Mouse (Mus musculus) adrenal gland, postnatal 25 days (tissue): ENCODE measurements around the gene Cebpa. TPM values are rescaled to one million over a fixed set of nuclear protein-coding genes. Genes with fewer than 3 reads are reported as not detected.

Source experiments
- DNase-seq: peaks from one replicate; pipeline ENCODE4 v3.0.0; 2021; ENCODE audit warnings: mixed read lengths
- long read RNA-seq: library from polyadenylated mRNA; stranded (forward); transcript quantifications from one replicate; pipeline ENCODE4 v2.0.0, GENCODE M21; 2021
- total RNA-seq: library from RNA; stranded (reverse); gene quantifications from 2 replicates; pipeline ENCODE4 v1.2.3, GENCODE M21; 2021

Cebpa gene
- total RNA-seq = 115 and 116 TPM in 2 replicates
- long read RNA-seq, transcript Cebpa-201 (1 exons, 2,626 nt) = major isoform, 401 of 404 reads
- long read RNA-seq, partial matches to known transcripts = 0 of 404 reads
- long read RNA-seq, other reads (novel, unspliced or antisense) = 3 of 404 reads

DNA sequence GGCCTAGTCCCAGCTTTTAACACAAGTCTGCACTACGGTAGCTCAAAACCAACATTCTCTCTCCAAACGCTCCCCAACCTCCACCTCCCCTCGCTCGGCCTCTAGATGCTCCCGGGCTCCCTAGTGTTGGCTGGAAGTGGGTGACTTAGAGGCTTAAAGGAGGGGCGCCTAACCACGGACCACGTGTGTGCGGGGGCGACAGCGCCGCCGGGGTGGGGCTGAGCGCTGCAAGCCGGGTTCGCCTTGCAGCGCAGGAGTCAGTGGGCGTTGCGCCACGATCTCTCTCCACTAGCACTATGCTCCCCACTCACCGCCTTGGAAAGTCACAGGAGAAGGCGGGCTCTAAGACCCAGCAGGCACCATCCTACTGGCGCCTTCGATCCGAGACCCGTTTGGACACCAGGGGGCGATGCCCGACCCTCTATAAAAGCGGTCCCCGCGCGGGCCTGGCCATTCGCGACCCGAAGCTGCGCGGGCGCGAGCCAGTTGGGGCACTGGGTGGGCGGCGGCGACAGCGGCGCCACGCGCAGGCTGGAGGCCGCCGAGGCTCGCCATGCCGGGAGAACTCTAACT, at the start of gene Cebpa:
TSS of gene Cebpa (plus strand) at position 453 of the 573 bp plus-strand sequence.
- DNase-seq = peak; percentile 96

DNA sequence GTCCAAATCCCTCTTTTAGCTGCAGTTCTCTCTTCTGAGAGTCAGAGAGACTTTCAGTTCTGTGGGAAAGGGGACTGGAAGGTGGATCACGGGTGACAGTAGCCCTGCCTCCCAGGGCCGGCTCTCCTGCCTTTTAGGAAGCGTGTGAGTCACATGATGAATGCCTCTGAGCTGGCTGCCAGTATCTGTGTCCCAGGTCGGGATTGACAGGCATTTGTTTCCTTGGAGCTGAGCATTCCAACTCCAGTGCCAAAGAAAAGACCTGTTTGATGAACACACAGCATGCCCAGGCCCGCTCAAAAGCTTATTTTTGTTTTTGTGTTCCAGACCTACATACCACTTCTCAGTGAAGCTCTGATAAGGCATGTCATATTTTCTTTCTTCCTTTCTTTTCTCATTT, 42.4 kb upstream of the Cebpa start:
- DNase-seq = peak; percentile 65

DNA sequence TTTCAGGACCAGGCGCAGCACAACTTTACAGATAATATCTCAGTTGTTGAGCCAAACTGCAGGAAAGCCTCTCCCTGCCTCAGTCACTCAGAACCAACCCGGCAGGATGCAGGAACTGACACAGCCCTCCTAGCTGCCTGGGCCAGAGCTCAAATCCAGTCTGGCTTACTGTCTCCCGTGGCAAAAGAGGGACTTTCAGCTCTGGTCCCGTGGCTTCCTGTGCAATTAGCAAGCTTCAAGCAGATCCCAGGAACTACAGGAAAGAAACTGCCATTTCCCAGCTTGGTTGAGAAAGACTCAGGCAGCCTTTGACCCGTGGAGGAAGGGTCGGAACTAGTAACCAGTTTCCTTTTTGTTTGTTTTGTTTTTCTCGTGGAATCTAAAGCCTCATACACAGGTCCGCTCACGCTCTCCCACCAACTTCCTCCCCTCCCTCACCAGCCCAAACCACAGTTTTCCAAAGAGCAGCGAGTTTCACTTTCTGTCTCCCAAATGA, 38.2 kb upstream of the Cebpa start:
- DNase-seq = peak; percentile 27

DNA sequence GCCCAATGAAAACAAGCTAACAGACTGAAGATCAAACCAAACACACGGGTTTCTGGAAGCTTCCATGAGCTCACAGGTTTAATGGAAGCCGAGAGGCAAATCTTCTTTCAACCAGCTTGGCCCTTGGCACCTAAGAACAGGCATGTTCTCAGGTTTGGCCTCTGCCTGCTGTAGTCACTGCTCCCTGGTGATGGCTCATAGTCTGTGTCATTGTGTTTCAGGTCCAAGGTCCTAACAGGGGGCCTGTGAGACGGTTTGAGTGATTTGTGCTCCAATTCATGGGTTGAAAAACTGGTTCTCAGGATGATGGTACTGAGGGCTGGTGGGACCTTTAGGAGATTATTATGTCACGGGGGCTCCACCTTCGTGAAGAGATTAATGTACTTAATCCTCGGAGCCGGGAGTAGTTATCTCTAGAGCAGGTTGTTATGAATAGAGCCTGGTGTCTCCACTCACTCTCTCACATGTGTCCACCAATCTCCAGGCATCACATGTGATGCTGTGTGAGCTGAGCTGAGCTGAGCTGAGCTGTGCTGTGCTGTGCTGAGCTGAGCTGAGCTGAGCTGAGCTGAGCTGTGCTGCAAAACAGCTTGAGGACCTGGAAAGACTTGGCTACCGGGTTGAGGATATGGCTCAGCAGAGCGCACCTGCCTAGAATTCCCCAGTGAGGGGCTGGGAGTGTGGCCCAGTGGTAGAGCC, 37.5 kb upstream of the Cebpa start:
- DNase-seq = no peak

DNA sequence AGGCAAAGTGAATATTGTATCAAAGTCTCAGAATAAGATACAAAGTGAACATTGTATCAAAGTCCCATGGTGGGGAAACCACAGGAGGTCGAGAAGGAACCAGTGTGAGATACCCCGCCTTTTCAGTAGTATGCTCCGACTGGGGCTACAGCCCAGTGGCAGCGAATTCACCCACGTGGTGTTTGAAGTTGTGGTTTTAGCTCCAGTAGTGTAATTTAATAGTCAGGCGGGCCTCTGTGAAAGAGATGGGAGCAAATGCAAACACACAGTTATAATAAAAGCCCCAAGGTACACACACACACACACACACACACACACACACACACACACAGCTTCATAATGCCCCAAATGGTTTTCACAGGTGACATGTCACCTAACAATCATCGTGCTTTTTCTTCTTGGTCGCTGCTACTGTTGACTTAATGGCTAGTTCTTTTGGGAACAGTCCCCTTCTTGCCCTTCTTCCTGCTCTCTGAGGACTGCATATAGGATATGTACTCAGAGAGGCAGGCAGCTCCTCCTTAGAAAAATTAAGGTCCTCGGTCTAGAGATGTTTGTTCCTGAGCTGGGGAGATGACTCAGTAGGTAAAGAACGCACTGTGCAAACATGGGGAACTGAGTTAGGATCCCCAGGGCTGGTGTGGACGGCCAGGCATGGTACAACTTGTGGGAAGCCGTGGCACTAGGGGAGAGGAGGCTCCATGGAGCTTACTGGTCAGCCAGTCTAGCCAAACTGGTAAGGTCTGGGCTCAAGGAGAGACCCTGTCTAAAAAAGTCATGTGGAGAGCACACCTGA, 34.3 kb upstream of the Cebpa start:
- no peak for DNase-seq

DNA sequence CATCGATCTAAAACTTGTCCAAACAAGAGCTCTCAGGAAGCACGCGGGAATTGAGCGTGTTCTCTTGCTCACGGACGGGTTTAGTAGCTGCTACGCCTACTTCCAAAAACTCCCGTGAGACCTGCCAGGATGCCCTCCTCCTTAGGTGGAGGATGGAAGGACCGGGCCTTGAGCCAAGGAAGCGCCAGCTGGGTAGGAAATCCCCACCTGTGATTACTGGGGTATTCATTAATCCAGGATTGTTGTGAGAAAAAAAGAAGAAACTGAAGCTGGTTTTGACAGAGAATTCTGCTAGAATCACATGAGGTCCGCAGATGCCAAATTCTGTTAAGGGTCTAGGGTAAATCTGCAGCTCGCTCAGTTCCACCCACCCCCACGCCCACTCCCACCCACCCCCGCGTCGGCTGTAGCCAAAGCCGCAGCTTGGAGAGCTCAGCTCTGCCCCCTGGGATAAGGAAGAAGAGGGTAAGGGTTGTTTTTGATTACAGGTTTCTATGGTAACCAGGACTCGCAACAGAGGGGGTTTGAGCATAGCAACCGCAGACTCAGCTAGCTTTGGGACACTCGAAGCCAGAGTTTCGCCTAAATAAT, 32.7 kb upstream of the Cebpa start:
- DNase-seq = no peak

DNA sequence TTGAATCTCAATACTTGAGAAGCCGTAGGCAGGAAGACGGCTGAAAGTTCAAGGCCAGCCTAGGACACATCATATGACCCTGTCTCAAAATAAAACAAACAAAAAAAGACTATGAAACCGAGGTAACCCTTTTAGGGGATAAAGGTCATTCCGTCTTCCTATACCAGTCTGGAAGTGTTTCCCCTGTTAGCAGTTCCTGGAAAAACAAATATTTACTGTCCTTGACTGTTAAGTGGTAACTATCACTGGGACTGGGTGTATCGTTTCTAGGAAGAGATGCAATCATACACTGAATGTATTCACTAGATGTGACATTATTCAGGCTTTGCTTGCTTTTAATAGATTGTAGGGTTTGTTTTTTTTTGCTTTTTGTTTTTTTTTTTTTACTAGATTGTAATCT, 28.5 kb upstream of the Cebpa start:
- no peak for DNase-seq

DNA sequence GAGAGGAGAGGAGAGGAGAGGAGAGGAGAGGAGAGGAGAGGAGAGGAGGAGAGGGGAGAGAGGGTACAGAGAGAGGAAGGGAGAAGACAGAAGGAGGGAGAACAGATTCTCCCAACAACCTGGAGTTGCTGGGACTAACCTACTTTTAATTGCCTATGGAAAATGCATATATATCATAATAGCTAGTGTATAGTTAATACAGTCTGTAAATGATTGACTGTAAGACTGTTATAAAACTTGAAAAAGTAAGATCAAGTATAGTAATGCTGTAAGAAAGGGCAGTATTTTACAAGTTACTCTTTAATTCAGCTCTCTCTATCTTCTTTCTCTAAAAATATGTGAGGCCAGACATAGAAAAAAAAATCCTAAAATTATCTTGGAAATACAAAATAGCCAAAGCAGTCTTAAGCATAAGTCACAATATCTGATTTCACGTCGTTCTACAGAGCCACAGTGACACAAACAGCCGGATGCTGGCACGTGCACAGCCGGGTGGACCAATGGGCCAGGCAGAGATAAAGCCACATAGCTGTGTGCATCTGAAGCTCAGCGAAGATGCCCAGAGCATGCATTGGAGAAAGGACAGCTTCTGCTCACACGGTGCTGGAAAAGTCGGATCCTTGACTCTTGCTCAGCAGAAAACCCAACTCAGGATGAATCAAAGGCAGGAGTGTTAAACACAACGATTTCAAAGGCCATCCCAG, 24.0 kb upstream of the Cebpa start:
- no peak for DNase-seq

DNA sequence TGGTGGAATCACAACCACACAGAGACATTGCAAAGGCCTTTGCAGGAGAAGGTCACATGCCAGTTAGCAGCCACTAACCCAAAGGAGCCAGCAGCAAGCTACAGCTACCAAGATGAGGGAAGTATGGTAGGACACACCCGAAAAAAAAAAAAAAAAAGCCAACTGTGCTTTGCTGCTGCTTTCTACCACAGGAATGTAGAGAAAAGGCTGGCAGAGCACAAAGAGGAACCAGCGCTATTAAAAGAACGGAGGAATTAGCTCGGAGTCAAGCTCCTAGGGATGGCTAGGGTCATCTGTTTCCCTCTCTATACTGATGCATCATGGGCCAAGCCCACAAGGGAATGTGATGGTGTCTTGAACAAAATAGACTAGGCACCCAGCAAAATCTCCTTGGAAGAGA, 20.3 kb upstream of the Cebpa start:
- no peak for DNase-seq

DNA sequence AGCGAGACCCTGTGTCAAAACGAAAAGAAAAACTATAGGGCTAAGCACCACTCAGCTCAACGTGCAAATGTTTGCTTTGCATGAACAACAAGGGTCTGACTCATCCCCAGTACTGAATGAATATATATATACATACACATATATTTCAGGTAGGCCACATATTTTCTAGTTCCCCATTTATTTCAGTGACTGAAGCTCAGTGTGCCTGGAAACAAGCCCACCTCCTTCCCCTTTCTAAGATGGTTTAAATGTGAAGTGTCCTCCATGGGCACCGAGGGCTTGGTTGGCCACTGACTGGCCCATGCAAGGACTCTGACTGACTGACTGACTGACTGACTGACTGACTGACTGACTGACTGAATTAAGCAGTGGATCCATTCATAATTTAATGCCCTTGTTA, 19.6 kb upstream of the Cebpa start:
- no peak for DNase-seq

DNA sequence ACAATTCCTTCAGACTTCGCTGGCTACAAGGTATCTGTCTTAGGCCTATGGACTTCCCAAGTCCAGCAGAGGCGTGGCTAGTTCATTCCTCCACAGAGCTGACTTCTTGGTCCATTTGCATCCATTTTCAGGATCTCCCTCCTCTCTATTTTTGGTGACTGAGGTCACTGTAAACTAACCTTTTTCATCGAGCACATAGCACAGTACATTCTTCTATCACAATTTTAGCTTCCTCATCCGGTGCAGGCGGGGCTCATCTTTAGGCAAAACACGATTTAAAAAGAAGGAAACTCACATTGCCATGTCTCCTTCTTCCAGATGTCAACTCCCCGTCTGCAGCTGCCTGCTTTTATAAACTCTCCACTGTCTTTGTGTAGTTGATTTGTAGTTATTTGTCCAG, 12.5 kb upstream of the Cebpa start:
- DNase-seq = no peak

DNA sequence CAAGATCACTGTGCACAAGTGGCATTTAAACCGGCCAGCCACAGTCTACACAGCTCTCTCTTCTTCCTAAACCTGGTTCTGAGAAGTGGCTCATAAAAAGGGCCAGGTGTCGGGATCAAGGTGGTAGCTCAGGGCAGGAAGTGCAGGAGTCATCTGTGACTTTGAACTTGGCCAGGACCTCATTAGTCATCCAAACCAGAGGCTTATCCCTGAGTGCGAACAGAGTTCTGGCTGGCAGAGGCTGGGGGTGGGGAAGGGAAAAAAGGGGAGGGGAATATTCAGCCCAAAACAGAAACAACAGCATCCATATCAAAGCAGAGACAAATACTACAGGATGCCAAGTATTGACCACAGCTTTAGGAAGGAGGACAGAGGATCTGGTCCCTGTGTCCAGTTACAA, 11.5 kb upstream of the Cebpa start:
- no peak for DNase-seq

DNA sequence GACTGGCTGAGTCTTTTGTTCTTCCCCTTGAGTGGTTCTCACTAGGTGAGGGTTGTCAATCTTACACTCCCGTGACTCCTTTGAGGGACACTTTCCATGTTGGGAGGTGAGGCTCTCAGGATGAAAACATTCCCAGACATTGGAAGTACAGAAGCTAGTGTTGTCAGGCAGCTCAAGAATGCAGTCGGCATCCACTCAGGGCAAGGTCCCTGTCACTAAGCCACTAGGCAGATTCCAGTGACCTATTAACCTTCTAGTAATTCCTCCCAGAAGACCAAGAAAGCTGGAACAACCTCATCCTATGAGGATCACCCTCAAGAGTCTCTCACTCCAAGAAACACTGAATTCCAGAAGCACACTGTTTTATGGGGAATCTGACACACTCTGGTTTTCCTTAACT, 11.0 kb upstream of the Cebpa start:
- DNase-seq = no peak

DNA sequence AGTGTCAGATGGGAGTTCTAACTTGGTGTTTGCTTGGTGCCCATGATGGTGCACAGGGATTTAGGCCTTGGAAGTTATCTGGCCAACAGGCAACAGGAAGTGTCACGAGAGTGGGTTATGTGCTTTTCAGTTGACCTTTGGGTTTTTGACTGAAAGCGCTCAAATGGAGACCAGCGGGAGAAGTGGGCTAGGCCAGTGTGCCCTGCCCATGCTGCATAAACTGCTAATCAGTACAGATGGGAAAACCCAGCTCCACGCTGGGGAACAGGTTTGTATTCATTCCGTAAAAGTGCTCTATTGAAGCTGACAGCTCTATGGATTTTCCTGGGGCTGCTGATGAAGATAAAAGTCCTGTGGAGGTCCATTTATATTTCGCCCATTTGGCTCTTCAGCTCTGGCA, 10.4 kb upstream of the Cebpa start:
- no peak for DNase-seq

DNA sequence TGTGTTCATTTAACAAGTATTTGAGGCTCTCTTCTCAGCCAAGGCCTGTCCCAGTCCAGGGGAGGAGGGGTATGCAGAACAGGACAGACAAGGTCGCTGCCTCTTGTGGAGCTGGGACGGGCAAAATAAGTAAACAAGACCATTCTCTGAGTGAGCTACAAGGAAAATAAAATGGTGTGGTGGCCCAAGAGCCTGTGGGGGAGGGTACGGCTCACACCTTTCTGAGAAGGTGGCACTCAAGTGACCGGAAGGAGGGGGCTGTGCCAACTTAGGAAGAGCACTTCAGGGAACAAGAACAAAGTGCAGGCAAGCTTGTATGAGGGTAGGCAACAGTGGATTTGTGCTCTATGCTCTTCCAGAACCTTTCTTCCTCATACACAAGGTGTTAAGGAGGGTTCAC, 6.0 kb upstream of the Cebpa start:
- DNase-seq = no peak

DNA sequence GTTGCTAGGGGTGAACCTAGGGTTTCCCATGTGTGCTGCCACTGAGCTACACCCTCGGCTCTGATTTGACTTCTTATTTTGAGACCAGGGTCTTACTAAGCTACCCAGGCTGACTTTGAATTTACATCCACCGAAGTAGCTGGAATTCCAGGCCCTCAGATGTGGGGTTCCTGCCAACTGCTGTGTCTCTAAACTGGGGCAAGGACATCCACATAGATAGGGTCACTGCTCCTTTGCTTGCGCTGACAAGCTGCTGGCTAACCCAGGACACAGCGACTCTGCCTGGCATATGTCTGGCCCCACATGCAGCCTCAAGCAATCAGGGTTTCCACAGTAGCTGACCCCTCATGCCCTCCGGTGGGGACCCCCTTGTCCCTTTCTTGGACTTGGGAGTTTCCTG, 5.4 kb upstream of the Cebpa start:
- DNase-seq = peak; percentile 46

DNA sequence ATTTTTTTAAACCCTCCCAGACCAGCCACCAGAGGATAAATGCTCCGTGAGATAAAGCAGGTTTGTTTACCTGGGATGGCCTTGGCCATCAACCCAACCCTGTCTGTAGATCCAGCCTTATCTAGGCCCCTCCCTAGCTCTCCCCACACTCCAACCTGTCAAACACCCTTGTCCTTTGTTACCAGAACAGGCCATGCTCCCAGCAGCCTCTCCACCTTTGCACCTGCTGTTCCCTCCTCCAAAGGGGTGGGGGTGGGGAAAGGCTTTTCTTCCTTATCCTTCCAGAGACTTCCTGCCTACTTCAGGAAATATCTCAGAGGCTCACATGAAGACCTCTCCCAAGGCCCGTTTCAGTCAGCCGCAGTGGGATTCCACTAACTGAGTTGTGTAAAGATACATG, 2.6 kb upstream of the Cebpa start:
- DNase-seq = no peak

DNA sequence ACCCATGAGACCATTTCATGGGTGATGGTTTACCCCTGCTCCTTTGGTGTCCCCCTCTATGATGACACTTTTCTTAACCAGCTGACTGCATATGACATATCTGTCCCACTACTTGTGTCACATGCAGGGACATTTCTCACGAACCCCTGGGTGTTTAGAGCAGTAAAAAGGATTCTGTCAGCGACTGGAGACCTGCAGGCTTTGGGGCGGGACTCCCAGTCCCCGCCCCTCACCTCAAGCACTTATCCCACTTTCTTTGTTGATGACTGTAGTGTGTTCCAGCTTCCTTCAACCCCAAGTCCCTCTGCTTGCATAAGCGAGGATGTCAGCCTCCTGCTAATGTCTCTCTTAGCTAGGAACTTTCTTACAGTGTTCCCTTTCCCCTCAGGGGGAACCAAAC, 2.0 kb upstream of the Cebpa start:
- no peak for DNase-seq

DNA sequence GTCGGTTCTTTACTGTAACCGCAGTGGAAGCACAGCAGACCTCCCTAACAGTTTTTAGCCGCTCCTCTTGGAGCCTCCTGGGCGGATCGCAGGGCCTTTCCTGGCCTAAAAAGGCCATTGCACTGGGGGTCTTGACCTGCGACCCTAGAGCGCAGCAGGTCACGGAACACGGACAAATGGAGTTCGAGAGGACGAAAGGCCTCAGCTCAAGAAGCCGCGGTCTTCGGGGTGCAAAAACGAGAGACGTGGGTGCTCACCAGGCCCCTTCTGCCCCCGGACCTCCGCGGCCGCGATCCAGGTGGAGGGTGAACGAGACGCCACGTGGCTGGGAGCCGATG, 1.4 kb upstream of the Cebpa start:
- DNase-seq = no peak

DNA sequence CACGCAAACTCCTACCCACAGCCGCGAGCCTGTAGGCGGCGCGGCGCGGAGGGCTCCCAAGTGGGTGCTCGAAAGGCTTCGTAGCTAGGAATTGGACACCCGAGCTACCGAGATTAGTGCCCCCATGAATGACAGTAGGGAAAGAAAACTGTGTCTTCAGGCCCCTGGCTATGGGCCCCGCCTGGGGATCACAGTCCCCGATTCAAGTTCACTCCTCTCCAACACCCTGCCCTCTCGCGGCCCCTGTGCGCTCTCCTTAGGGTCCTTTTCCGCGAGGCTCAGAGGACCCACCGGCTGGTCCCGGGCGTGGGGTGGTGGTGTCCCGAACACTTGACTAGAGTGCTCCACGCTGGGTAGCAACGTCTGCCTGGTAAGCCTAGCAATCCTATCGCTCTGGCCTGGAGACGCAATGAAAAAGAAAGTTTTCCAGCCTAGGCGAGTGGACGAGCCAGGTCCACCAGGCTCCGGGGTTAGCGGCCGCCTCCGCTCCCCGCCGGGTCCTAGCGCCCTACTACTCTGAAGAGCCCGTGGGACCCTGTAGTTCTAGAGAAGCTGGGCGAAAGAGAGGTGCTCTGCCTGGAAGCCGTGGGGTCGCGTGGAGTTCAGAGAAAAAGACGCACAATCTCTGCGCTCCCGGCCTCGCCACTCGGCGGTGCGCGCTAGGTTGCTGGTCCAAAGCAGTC, 853 bp upstream of the Cebpa start:
- DNase-seq = peak; percentile 82

DNA sequence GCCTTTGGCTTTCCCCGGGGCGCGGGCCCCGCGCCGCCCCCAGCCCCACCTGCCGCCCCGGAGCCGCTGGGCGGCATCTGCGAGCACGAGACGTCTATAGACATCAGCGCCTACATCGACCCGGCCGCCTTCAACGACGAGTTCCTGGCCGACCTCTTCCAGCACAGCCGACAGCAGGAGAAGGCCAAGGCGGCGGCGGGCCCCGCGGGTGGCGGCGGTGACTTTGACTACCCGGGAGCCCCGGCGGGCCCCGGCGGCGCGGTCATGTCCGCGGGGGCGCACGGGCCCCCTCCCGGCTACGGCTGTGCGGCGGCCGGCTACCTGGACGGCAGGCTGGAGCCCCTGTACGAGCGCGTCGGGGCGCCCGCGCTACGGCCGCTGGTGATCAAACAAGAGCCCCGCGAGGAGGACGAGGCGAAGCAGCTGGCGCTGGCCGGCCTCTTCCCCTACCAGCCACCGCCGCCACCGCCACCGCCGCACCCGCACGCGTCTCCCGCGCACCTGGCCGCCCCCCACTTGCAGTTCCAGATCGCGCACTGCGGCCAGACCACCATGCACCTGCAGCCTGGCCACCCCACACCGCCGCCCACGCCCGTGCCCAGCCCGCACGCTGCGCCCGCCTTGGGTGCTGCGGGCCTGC, 533 bp downstream of the Cebpa start:
- peak; percentile 68 for DNase-seq
